Mouse (Mus musculus) spleen, adult 10 weeks (tissue): ENCODE measurements around the gene Rnf113a2. TPM values are rescaled to one million over a fixed set of nuclear protein-coding genes. Genes with fewer than 3 reads are reported as not detected.

Experiments
- polyA plus RNA-seq: library from polyadenylated mRNA; stranded (reverse); fragments of 350-450 nt; fragmentation: Illumina TruSeq; extraction: RNeasy Lipid Tissue Mini Kit (QIAGEN cat#74804); gene quantifications from one replicate; pipeline ENCODE4 v1.2.3, GENCODE M21; 2015; ENCODE audit warnings: low replicate concordance; ENCODE audit not compliant: insufficient read depth

The Rnf113a2 gene
- 22.5 TPM for polyA plus RNA-seq

GRCm38 (mm10) chr12:84416834-84417604 lies at the start of gene Rnf113a2:
Rnf113a2 (plus strand) TSS chr12:84417196.

GRCm38 (mm10) chr12:84408819-84409507 lies 8.0 kb upstream of the Rnf113a2 start, which contains the start of the genes Entpd5 and Bbof1:
Entpd5 (minus strand) TSS chr12:84409029.
Bbof1 (plus strand) TSS chr12:84409071.

DNA sequence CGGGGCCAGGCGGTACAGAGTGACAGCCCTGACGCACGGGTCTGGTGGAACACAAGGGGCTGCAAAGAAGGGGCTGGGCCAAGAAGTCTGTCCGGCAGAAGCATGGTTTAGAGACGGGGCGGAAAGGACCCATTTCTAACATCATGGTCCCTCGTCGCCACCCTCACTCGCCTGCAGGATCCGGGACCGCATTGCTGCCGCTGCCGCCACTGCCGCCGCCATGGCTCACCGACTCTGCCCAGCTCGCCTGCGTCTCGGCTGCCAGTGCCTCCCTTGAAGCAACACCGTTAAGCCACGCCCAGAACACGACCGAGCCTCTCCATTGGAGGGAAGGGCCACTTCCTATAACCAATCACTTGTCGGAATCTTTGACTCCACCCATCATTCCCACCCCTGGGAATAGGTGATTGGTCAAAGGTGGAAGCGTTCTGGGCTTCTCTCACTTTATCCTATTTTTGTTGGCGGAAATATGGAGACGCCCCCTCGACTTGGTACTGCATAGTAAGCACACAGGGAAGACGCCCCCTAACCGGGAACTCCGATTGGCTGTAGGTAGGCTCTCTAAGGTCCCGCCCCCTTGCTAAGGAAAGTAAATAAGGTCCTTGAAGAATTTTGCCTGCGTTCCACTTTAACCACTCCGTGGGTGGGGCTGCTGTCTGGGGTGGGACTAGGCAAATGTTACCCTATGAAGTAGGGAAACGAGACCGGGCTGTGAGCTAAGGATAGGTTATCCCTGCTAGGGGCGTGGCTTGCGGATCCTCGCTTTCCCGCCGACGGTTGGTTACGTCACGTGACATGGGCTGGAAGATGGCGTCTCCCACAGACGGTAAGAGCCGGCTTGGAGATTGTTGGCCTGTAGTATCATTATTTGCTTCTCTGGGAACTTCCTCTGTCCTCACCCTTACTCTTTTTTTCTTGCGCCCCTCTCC lies 34.0 kb downstream of the Rnf113a2 start, which contains the start of the genes Aldh6a1 and Lin52:
TSS of gene Aldh6a1 (minus strand) at position 287 of the 929 bp plus-strand sequence.
TSS of gene Lin52 (plus strand) at position 705 of the 929 bp plus-strand sequence.

Other genes starting within 250 kb of the Rnf113a2 start
- 32.6 TPM for gene Elmsan1, start 198.3 kb upstream of the Rnf113a2 start, polyA plus RNA-seq
- gene Ptgr2, start 132.0 kb upstream of the Rnf113a2 start, polyA plus RNA-seq, result 42.3 TPM
- gene Zfp410, start 100.3 kb upstream of the Rnf113a2 start, polyA plus RNA-seq, result 50.4 TPM
- gene Coq6, start 55.5 kb upstream of the Rnf113a2 start, polyA plus RNA-seq, result 13.8 TPM
- gene Fam161b, start 55.4 kb upstream of the Rnf113a2 start, polyA plus RNA-seq, result 1.6 TPM
- 43.1 TPM for gene Entpd5, start 8.2 kb upstream of the Rnf113a2 start, polyA plus RNA-seq
- 1.6 TPM for gene Bbof1, start 8.1 kb upstream of the Rnf113a2 start, polyA plus RNA-seq
- 20.8 TPM for gene Aldh6a1, start 33.8 kb downstream of the Rnf113a2 start, polyA plus RNA-seq
- 17.9 TPM for gene Lin52, start 34.2 kb downstream of the Rnf113a2 start, polyA plus RNA-seq
- not detected for gene Vsx2, start 152.6 kb downstream of the Rnf113a2 start, polyA plus RNA-seq
- gene Abcd4, start 200.2 kb downstream of the Rnf113a2 start, polyA plus RNA-seq, result 12.5 TPM
- not detected for gene Vrtn, start 223.8 kb downstream of the Rnf113a2 start, polyA plus RNA-seq